Mouse (Mus musculus): ENCODE measurements around the gene Pygo2.

Pygo2 gene

GRCm38 (mm10) chr3:89430171-89431159 lies at the start of gene Pygo2:
Gene Pygo2 (plus strand): TSS chr3:89430214.
- peak; percentile 88 for DNase-seq (ENCODE audit: low spot score)

GRCm38 (mm10) chr3:89380291-89380690 lies 49.7 kb upstream of the Pygo2 start:
- no peak for DNase-seq (ENCODE audit: low spot score)

DNA sequence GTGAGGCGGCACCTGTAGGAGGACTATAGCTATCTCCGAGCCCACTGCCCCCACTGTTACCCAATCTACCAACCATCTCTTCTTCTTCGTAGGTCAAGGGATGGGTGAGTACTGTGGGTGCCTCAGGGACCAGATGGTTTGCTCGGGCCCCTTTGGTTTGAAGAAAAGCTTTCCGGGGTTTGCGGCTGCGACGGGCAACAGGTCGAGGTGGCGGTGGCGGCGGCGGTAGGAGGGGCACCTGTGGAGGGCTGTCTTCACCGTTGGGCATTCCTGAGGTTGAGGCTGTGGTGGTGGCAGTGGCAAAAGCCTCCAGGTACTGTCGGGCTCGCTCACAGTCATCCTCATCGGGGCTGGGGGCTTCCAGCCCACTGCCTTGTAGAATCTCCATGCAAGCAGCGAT lies 49.3 kb upstream of the Pygo2 start:
- DNase-seq (ENCODE audit: low spot score), result no peak

DNA sequence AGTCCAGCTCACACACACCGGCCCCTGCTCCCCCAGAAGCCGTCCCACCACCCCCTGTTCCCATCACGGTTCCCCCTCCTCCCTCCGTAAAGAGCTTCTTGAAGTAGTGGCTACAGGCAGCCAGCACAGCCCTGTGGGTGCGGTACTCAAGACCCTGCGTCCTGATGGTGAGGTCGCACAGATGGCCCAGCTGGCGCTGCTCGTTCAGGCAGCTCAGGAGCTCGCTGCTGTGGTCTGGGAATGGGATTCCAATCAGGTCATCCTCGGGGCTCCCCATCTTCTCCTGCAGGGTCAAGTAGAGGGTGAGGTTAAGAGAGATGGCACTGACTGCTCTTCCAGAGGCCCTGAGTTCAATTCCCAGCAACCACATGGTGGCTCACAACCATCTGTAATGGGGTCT lies 48.8 kb upstream of the Pygo2 start:
- no peak for DNase-seq (ENCODE audit: low spot score)

DNA sequence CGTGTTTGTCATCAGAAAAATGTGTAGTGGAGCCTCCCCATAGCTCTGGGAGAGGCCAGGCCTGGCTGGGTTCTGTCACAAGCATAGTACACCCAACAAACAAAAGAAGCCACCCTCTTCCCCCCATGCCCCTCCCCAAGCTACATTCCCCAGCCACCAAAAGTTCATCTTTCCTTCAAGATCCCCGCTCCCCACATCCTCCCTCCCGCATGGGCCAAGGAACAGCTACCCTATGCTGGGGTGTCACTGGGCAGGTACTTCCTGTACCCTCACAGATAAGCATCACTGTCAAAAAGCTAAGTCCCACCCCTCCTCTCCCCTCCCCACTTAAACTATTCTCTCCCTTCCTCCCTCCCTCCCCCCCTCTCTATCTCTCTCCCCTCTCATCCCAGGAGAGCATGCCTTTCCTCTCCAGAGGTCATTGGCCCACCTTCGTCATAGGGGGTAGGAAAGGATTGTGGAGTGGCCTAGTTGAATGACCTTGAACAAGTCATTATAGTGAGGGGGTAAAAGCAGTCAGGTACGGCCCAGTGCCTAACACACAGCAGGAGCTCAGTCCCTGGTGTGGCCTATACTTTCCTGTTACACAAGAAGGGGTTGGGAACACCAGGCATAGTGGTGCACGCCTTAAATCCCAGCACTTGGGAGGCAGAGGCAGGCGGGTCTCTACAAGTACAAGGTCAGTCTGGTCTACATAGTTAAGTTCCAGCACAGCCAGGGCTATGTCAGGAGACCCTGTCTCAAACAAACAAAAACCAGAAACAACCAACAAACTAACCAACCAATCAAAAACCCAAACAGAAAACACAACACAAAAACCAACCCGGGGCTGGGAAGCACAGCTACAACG lies 47.8 kb upstream of the Pygo2 start:
- DNase-seq (ENCODE audit: low spot score), result no peak

DNA sequence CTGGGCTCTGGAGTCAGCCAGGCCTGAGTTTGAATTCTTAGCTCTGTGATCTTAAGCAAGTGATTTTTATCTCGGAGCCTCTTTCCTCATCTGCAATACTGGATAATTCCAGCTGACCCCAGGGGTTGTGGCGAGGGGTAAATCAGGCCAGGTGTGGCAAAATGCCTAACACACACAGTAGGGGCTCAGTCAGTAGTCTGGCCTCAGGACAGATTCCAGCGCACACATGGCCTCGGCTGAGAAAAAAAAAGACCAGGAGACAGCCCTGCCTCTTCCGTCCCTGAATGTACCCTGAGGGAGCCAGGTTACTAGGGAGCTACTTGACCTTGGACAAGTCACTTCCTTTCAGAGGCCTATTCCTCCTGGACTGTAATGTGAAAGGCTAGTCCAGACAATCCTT lies 47.1 kb upstream of the Pygo2 start:
- DNase-seq (ENCODE audit: low spot score), result no peak

DNA sequence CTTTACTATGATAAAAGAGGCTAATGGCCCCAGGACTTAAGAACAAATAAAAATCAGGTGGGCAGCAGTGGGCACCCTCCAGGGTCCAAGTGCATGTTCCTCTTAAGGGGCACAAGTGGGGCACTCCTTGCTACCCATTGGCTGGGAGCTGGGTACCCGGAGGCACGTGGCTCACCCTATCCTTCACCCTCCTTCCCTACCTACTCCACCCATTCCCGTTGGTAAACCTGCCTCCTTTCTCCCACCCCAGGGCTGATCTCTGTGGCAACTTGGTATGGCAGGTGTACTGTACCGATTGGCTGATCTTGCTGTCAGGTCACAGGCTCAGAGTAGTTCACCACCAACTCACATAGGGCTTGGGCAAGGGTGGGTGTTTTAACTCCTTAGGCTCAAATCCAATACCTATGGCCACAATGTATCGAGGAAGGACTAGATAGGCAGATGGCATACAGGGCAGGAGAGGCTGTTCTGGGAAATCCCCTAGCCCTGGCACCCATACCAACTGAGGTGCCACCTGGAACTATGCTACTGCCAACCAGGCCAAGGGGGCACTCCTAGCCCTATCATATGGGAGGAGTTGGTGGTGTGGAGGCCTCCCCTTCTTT lies 46.3 kb upstream of the Pygo2 start:
- DNase-seq (ENCODE audit: low spot score), result no peak

DNA sequence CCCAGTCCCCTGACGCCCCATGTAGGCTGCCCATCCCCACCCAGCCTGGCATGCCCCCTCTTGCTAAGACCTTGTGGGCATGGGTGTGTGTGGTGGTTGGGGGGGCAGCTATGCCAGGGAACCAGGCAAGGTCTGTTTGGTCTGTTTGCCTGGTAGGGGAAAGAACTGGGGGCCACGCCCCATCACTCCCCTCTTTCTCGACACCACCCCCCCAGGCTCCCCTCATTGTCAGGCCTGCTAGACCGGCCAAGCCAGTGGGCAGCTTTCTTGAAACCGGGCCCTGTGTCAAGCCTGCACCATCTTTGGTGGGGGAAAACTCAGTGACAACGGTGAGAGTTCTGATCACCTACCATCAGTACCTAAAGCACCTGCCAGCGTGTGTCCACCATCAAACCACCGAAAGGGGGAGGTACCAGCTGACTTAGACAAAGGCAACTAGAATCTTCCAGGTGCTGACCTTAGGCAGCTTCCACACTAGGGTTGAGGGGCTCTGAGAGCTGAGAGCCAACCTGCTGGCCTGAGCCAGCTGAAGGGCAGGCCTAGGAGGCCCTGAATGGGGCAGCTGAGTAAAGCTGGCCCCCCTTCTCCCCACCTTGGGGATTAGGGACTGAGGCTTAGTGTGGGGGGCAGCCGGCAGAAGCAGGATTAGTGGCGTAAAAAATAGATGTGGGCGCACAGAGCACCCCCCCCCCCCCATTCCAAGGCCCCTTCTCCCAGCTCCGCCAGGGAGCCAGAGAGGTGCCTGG lies 45.5 kb upstream of the Pygo2 start:
- DNase-seq (ENCODE audit: low spot score), result no peak

GRCm38 (mm10) chr3:89385451-89385850 lies 44.6 kb upstream of the Pygo2 start:
- DNase-seq (ENCODE audit: low spot score), result no peak

DNA sequence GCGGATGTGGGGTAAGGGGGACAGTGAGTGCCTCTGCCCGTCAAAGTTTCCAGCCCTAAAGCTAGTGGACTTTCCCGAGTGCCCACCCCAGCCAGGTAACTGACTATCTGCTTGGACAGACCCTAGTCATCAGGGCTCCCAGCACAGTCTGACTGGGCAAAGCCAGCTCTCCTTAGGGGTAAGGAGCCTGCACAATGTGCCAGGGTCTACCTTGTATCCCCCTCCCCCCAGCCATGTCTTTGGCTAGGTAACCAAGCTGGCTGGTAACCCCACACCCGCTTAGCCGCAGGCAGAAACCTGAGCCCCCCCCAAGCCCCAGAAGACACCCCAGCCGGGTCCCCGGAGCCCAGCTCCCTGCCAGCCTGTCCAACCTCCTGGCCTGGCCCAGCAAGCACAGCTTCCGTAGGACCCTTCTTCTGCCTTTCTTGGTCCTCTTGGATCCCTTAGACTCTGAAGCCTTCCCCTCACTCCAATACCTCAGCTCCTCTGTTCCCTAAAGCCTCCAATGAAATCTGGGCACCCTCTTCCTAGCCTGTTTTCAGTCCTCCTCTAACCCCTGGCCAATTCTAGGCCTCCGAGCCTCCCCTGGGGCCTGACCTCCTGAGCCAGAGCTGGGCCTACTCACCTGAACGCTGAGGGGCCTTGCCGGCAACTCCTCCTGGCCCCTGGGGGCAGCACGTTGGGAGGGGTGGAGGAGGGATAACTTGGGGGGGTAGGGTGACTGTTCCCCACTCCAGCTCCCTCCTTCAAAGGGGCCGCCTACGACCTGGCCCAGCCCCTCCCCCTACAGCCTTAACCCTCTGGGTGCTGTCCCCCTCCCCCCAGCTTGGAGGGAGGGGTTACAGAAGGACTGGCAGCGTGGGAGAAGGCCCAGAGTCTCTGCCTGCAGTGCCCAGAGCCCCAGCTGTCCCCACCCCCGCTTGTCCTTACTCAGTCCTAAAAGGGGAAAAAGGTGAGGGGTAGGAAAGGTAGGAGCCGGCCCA lies 43.3 kb upstream of the Pygo2 start:
- no peak for DNase-seq (ENCODE audit: low spot score)

GRCm38 (mm10) chr3:89387632-89388031 lies 42.4 kb upstream of the Pygo2 start:
- DNase-seq (ENCODE audit: low spot score), result no peak

DNA sequence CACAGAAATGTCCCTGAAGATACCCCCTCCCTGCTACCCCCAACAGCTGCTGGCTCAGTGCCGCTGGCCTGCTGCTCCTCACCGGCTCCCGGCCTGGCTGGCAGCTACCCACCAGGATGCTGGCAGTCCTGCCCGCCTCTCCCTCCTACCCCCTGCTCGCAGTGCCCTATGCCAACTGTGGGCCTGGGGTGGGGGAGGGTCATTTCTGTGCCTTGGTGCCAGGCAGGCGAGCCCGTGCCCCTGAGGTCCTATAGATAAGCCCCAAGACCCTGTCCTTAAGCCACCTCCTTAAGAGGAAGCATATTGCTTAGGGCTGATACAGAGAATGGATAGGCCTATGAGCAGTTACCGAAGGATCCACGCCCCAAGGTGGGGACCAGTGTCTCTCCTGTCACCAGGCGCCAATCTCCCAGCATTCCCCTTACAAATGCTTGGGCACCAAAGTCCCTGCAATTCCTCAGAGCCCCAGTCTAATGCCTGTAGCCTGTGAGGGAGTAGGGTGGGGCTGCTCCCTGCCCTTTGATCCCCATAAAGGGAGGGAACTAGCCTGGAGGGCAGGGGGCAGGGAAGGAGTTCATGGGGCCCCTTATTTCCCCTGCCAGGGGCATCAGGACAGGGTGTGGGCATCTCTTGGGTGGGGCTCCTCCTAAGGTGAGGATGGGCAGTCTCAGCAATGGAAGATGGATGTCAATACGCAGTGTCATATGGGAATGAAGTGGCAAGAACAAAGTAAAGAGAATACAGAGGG lies 41.7 kb upstream of the Pygo2 start:
- peak; percentile 61 for DNase-seq (ENCODE audit: low spot score)

DNA sequence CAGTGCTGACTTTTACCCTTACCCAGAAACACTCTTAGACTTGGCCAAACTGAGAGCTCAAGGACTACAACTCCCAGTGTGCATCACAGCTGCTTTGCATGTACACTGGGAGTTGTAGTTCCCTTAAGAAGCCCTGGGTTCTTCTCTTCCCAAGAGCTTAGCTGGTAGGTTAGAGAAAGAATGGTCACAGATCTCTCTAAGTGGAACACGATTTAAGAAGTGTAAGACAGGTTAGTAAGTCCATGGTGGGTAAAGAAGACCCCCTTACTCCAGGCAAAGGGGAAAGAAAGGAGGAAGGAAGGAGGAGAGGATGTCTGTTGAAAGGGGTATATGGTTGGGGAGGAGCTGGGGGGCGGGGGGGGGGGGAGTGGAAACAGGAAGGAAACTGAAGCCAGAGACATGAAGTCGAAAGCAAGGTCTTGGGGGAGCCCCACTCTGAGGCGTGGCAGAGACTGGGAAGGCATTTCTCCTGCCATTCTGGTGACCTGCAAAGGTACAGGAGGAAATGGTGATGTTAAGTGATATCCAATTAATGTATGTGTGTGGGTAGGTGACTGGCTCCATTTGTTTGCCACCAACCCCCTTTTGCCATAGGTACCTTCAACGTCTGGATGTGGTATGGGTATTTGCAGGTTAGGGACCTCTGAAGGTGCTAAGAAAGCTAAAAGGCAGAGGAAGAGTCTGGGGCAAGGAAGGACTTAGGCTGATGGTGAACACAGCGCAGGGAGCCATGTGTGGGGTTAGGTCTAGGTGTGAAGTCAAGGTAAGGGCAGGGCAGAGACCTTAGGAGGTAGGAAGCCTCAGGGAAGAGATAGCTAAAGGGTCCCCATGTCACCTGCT lies 40.9 kb upstream of the Pygo2 start:
- DNase-seq (ENCODE audit: low spot score), result no peak

DNA sequence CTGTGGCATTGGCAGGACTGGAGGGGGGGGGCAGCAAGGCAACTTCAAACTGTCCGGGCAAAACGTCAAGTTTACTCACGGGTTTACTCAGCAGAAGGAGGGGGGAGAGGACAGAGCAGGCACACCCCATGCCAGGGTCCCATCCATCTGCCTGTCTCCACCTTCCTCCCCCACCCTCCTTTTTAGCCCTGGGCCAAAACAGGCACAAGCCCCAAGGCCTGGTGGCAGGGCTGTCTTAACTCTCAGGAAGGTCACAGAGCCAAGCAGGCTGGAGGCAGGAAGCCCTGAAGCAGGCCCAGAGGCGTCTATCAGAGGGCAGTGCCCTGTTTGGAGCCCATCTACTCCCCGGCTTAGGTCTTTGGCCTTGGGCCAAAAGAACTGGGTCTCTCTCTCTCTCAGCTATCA lies 39.9 kb upstream of the Pygo2 start:
- DNase-seq (ENCODE audit: low spot score), result no peak

- no peak for DNase-seq (ENCODE audit: low spot score)
Measured at GRCm38 (mm10) chr3:89390699-89391662, 39.0 kb upstream of the Pygo2 start.

DNA sequence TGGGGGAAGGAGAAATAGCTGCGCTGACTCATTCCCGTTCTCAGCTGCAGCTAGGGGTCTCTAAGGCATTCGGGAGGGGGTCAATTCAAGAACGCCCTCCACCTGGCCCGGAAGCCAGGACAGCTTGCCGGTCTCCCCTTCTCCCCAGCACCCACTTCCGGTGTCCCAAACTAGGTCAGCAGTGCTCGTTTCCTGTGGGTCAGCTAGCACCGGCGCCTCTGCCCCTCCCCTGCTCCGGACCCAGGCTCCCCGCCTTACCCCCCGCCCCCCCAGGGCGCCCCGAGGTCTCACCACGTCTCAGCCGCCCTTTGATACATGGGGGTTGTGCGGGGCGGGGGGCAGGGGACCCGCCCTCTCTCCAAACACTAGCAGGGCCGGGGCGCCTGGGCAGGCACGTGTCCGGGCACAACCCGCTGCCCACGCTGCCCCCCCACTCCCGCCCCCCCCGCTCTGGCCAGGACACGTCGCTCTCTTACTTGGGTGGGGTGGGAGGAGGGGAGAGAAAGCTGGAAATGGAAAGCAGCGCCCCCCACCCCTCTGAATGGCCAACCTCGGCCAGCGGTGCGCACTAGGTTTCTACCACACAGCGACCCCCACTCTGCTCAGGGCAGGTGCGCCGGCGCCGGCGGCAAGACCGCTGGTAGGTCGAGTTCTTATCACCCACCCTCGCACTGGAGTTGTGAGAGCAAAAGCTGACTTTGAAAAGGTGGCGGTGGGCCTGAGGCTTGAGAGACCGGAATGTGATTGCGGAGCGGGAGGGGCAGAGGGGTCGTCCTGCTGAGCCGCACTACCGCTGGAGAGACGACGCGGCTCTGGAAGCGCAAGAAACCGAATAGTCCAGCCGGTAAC lies 38.1 kb upstream of the Pygo2 start:
- no peak for DNase-seq (ENCODE audit: low spot score)

- DNase-seq (ENCODE audit: low spot score), result no peak
Measured at GRCm38 (mm10) chr3:89392871-89393311, 37.1 kb upstream of the Pygo2 start.

Data from ovary, postnatal 14 days (tissue).